Mouse (Mus musculus) neural tube, embryonic 13.5 days (tissue): ENCODE results near the gene Ccdc149. TPM values are rescaled to one million over a fixed set of nuclear protein-coding genes. Genes with fewer than 3 reads are reported as not detected.
A peak's percentile ranks its signal among the peaks of the same experiment; 100 is the strongest.

Source experiments
- ATAC-seq: fragments of 200-750 bp; cut with Nextera tagmentation; 2 replicates; pipeline ENCODE4 v1.8.0; 2017; ENCODE audit warnings: low read depth, mild to moderate bottlenecking, moderate TSS enrichment, moderate library complexity
- H3K27ac ChIP-seq: fragments of 300-500 bp; sonication (generic); replicated peaks from 2 replicates; pipeline ENCODE4 v1.5.1; 2015; ENCODE audit warnings: moderate library complexity, mild to moderate bottlenecking, inconsistent platforms
- H3K27me3 ChIP-seq: fragments of 300-500 bp; sonication (generic); 2 replicates; pipeline ENCODE4 v1.6.1; 2015; ENCODE audit warnings: mild to moderate bottlenecking, inconsistent platforms
- H3K36me3 ChIP-seq: fragments of 300-500 bp; sonication (generic); 2 replicates; pipeline ENCODE4 v1.6.1; 2015; ENCODE audit warnings: mild to moderate bottlenecking, inconsistent platforms
- H3K4me1 ChIP-seq: fragments of 300-500 bp; sonication (generic); replicated peaks from 2 replicates; pipeline ENCODE4 v1.6.1; 2015; ENCODE audit warnings: inconsistent platforms
- H3K4me2 ChIP-seq: fragments of 300-500 bp; sonication (generic); 2 replicates; pipeline ENCODE4 v1.6.1; 2015; ENCODE audit warnings: inconsistent platforms, mild to moderate bottlenecking, moderate library complexity
- H3K4me3 ChIP-seq: fragments of 300-500 bp; sonication (generic); 2 replicates; pipeline ENCODE4 v1.5.1; 2015; ENCODE audit warnings: mild to moderate bottlenecking, inconsistent platforms
- H3K9ac ChIP-seq: fragments of 300-500 bp; sonication (generic); 2 replicates; pipeline ENCODE4 v1.6.1; 2015; ENCODE audit warnings: moderate library complexity, mild to moderate bottlenecking, inconsistent platforms
- H3K9me3 ChIP-seq: fragments of 300-500 bp; sonication (generic); 2 replicates; pipeline ENCODE4 v1.6.1; 2016; ENCODE audit warnings: inconsistent platforms
- WGBS: fragments of 180-500 bp; shearing (Covaris S2); methylation state at CpG from one replicate; pipeline ENCODE4 v1.1.7; 2015; 5-methylcytosine and 5-hydroxymethylcytosine counted together
- polyA plus RNA-seq: library from polyadenylated mRNA; unstranded; fragments of >200 nt; fragmentation: Nextera tagmentation; extraction: Ambion mirVana; gene quantifications from 2 replicates; pipeline ENCODE4 v1.2.1, GENCODE M21; 2015

Ccdc149 gene
- polyA plus RNA-seq, 1 experiment from 2014 or later, result 7.5 TPM

DNA sequence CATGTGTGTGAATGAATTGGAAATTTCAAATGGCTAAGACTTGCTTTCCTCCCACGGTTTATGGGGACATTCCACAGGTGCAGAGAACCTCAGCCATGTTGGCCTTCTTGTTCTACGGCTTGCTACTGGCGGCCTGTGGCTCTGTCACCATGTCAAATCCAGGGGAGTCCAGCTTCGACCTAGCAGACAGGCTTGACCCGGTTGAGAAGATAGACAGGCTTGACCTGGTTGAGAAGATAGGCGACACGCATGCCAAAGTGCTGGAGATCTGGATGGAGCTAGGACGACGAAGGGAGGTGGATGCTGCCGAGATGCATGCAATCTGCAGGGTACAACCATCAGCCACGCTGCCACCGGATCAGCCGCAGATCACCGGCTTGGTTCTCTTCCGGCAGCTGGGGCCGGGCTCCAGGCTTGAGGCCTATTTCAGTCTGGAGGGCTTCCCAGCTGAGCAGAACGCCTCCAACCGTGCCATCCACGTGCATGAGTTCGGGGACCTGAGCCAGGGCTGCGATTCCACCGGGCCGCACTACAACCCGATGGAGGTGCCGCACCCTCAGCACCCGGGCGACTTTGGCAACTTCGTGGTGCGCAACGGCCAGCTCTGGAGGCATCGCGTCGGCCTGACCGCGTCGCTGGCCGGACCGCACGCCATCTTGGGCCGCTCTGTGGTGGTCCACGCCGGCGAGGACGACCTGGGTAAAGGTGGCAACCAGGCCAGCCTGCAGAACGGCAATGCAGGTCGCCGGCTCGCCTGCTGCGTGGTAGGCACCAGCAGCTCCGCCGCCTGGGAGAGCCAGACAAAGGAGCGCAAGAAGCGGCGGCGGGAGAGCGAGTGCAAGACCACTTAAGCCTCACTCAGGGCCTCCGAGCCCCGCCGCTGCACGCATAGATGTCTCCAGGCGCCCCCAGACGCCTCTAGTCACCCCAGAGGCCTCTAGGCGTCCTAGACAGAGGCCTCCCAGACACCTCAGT lies 103.2 kb downstream of the Ccdc149 start:
- no peak overlapping the region for H3K27ac ChIP-seq
- whole genome bisulfite sequencing, result 57% methylated on average over 63 of the region's 63 CpGs
- H3K4me3 ChIP-seq, result peak overlapping the region; percentile 15; the same call in 1 of the 2 replicates

DNA sequence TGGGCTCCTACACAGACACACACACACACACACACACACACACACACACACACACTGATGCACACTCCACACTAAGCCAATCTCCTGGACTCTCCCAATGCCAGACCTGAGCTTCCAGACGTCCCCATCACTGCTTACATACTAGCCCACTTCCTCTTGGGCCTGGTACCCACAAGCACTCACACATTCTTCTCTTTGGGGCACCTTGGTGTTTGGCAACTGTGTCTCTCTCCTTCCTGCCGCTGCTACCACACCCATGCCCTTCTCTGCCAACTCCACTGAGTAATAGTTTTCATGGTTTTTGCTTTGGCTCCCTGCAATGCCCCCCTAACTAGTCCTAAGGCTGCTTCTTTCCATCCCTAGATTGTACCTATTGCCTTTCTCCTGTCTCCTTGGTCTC lies 104.7 kb downstream of the Ccdc149 start:
- Histone ChIP-seq H3K4me3 (no peak overlapping the region), H3K9me3 (no peaks in the 10 kb centered on the region), H3K9ac (no peak overlapping the region), H3K27me3 (no peaks in the 10 kb centered on the region), H3K4me2 (no peak overlapping the region), H3K4me1 (peaks cover 17% of the 10 kb centered on the region), H3K36me3 (no peaks in the 10 kb centered on the region), H3K27ac (no peak overlapping the region)
- no peak for ATAC-seq
- WGBS, result 66% methylated on average over 2 of the region's 2 CpGs

More for the DNA sequence above, 103.2 kb downstream of the Ccdc149 start:
- peak overlapping the region; percentile 40 for H3K4me2 ChIP-seq
- H3K27me3 ChIP-seq, result no peaks in the 10 kb centered on the region
- ATAC-seq, result peak; percentile 19; the same call in 1 of the 2 replicates
- no peaks in the 10 kb centered on the region for H3K36me3 ChIP-seq
- peak overlapping the region; percentile 49 for H3K9ac ChIP-seq
- peaks cover 15% of the 10 kb centered on the region for H3K4me1 ChIP-seq
- no peaks in the 10 kb centered on the region for H3K9me3 ChIP-seq

DNA sequence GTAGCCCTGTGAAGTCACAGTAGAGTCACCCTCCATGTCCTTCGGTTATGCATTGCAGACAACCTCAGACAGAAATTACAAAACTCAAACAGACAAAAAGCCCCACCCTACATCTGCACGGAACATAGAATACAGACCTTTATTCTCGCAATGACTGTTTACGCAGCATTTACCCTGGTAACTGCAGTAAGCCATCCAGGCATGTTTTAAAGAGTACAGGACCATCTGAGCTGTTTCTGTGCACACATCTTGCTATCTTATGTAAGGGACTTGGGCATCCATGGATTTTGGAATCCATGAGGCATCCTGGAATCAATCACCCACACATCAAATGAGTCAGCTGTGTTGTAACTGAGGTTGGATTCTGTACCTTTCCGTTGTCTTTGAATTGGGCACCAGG lies 105.4 kb downstream of the Ccdc149 start:
- Histone ChIP-seq H3K9me3 (no peaks in the 10 kb centered on the region), H3K9ac (no peak overlapping the region), H3K36me3 (no peaks in the 10 kb centered on the region), H3K4me1 (peaks cover 17% of the 10 kb centered on the region), H3K27ac (no peak overlapping the region), H3K4me3 (no peak overlapping the region), H3K27me3 (no peaks in the 10 kb centered on the region), H3K4me2 (no peak overlapping the region)
- WGBS, result 93% methylated on average over 5 of the region's 5 CpGs
- ATAC-seq, result no peak

- Histone ChIP-seq H3K9me3 (no peaks in the 10 kb centered on the region), H3K9ac (no peak overlapping the region), H3K4me1 (peaks cover 22% of the 10 kb centered on the region), H3K36me3 (no peaks in the 10 kb centered on the region), H3K4me3 (no peak overlapping the region), H3K4me2 (no peak overlapping the region), H3K27ac (no peak overlapping the region), H3K27me3 (no peaks in the 10 kb centered on the region)
- 55% methylated on average over 5 of the region's 5 CpGs for WGBS
- no peak for ATAC-seq
These were observed 106.8 kb downstream of the Ccdc149 start for GRCm38 (mm10) chr5:52364521-52364920.

GRCm38 (mm10) chr5:52363468-52364150 lies 107.7 kb downstream of the Ccdc149 start, which contains the start of gene Sod3:
Sod3 (plus strand) TSS chr5:52363791.
- H3K36me3 ChIP-seq, result no peaks in the 10 kb centered on the region
- H3K9me3 ChIP-seq, result no peaks in the 10 kb centered on the region
- no peak within 1 kb of the TSS for H3K9ac ChIP-seq
- no peaks in the 10 kb centered on the region for H3K27me3 ChIP-seq
- peaks cover 19% of the 10 kb centered on the region for H3K4me1 ChIP-seq
- ATAC-seq, result no peak
- H3K4me3 ChIP-seq, result no peak within 1 kb of the TSS
- no peak within 1 kb of the TSS for H3K4me2 ChIP-seq
- 20% methylated on average over 11 of the region's 11 CpGs for WGBS
- H3K27ac ChIP-seq, result no peak within 1 kb of the TSS

- Histone ChIP-seq H3K4me1 (peaks cover 16% of the 10 kb centered on the region), H3K9ac (no peak overlapping the region), H3K4me3 (no peak overlapping the region), H3K36me3 (no peaks in the 10 kb centered on the region), H3K9me3 (no peaks in the 10 kb centered on the region), H3K4me2 (no peak overlapping the region), H3K27me3 (no peaks in the 10 kb centered on the region), H3K27ac (no peak overlapping the region)
- ATAC-seq, result no peak
- WGBS, result 69% methylated on average over 6 of the region's 6 CpGs
These were observed 108.4 kb downstream of the Ccdc149 start for GRCm38 (mm10) chr5:52362776-52363467.

GRCm38 (mm10) chr5:52360286-52361049 lies 110.9 kb downstream of the Ccdc149 start:
- Histone ChIP-seq H3K9me3 (no peaks in the 10 kb centered on the region), H3K4me2 (0 out of 2 replicates have a peak overlapping the region, but pooled peaks have one; percentile 6), H3K4me3 (no peak overlapping the region), H3K27ac (no peak overlapping the region), H3K9ac (no peak overlapping the region), H3K4me1 (peaks cover 16% of the 10 kb centered on the region), H3K36me3 (no peaks in the 10 kb centered on the region), H3K27me3 (no peaks in the 10 kb centered on the region)
- no peak for ATAC-seq
- WGBS, result 67% methylated on average over 21 of the region's 21 CpGs

GRCm38 (mm10) chr5:52358120-52358519 lies 113.2 kb downstream of the Ccdc149 start:
- Histone ChIP-seq H3K9me3 (no peaks in the 10 kb centered on the region), H3K36me3 (no peaks in the 10 kb centered on the region), H3K4me3 (no peak overlapping the region), H3K4me1 (peaks cover 7% of the 10 kb centered on the region), H3K4me2 (no peak overlapping the region), H3K27me3 (no peaks in the 10 kb centered on the region), H3K27ac (no peak overlapping the region), H3K9ac (no peak overlapping the region)
- ATAC-seq, result no peak
- WGBS, result 89% methylated on average over 6 of the region's 6 CpGs

DNA sequence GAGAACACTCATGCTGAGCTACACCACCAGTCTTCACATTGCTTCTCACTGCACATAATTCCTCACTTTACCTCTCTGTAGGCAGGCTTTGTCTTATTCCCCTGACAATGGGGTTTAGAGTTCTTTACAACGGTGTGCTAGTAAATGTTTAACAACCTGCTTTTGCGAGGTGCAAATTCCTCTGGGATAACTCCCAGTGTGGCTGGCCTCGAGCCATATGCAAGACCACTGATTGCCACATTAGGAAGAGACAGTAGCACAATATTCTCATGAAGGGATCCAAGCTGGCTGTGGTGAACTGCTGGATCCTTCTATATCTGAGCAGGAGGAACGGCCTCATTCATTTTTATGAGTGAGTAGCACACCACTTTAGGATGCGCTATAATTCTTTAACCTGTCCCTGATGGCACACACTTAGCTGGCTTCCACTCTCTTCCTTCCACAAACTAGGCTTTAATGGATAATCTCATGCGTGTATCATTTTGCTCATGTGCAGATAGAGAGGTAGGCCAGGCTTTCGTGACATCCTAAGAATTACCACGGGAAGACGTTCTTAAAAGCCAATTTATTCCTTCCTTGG lies 114.1 kb downstream of the Ccdc149 start:
- no peak overlapping the region for H3K4me2 ChIP-seq
- no peak for ATAC-seq
- H3K27me3 ChIP-seq, result no peaks in the 10 kb centered on the region
- H3K9me3 ChIP-seq, result no peaks in the 10 kb centered on the region
- H3K9ac ChIP-seq, result no peak overlapping the region
- no peak overlapping the region for H3K27ac ChIP-seq
- H3K4me3 ChIP-seq, result no peak overlapping the region
- H3K4me1 ChIP-seq, result peaks cover 5% of the 10 kb centered on the region
- no peaks in the 10 kb centered on the region for H3K36me3 ChIP-seq
- WGBS, result 38% methylated on average over 9 of the region's 9 CpGs

- H3K4me2 ChIP-seq, result no peak overlapping the region
- no peak overlapping the region for H3K27ac ChIP-seq
- 87% methylated on average over 7 of the region's 7 CpGs for WGBS
- H3K4me1 ChIP-seq, result peaks cover 4% of the 10 kb centered on the region
- ATAC-seq, result no peak
- H3K36me3 ChIP-seq, result no peaks in the 10 kb centered on the region
- no peak overlapping the region for H3K4me3 ChIP-seq
- no peaks in the 10 kb centered on the region for H3K9me3 ChIP-seq
- H3K9ac ChIP-seq, result no peak overlapping the region
- H3K27me3 ChIP-seq, result no peaks in the 10 kb centered on the region
These were observed 115.7 kb downstream of the Ccdc149 start for GRCm38 (mm10) chr5:52355612-52356011.

- ATAC-seq, result no peak
- WGBS, result 50% methylated on average over 4 of the region's 4 CpGs
- H3K4me2 ChIP-seq, result no peak overlapping the region
- no peaks in the 10 kb centered on the region for H3K27me3 ChIP-seq
- H3K9ac ChIP-seq, result no peak overlapping the region
- H3K4me3 ChIP-seq, result no peak overlapping the region
- no peaks in the 10 kb centered on the region for H3K9me3 ChIP-seq
- no peak overlapping the region for H3K27ac ChIP-seq
- H3K36me3 ChIP-seq, result no peaks in the 10 kb centered on the region
- no peaks in the 10 kb centered on the region for H3K4me1 ChIP-seq
These were observed 116.9 kb downstream of the Ccdc149 start for GRCm38 (mm10) chr5:52354441-52354840.
